Mouse (Mus musculus): ENCODE results near the gene Gm35549. TPM values are rescaled to one million over a fixed set of nuclear protein-coding genes. Genes with fewer than 3 reads are reported as not detected.

Gm35549 gene
- polyA plus RNA-seq (2014; fragmentation: Nextera tagmentation; extraction: Ambion mirVana), result not detected in 2 replicates

DNA sequence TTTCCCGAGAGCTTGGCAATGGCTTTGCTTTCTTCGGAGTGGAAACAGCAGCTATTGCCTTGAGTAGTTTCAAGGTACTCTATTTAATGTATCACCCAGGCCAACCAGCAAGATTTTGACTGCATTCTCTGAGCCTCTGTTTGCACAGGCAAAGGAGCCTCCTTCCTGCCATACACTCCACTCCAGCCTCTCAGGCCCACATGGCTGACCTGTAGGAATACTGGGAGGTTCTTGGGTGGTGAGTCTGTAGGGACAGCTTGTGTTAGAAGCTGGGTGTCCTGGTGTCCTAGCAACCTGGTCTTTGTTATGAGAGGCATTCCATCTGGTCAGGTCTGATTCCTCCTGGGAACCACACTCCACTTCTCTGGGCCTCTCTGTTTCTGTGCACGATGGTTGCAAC is at the start of gene Gm35549:
Gm35549 (minus strand) TSS at position 276 of the 400 bp plus-strand sequence.
- H3K4me1 ChIP-seq (ENCODE audit: control insufficient read depth, insufficient read depth, low read length), result no peaks in the 10 kb centered on the region
- H3K9ac ChIP-seq (ENCODE audit: low read length), result no peak within 1 kb of the TSS
- WGBS, result 81% methylated on average over 3 of the region's 3 CpGs
- H3K4me3 ChIP-seq (ENCODE audit: low read depth, low read length), result no peak within 1 kb of the TSS
- peaks cover 3% of the 10 kb centered on the region for H3K36me3 ChIP-seq (ENCODE audit: control insufficient read depth, insufficient read depth, low read length)
- H3K27me3 ChIP-seq (ENCODE audit: control insufficient read depth, insufficient read depth, low read length), result no peaks in the 10 kb centered on the region
- H3K4me2 ChIP-seq (ENCODE audit: low read depth, severe bottlenecking), result no peak within 1 kb of the TSS
- ATAC-seq (ENCODE audit: insufficient number of reproducible peaks, low FRiP score, low TSS enrichment, low read depth) (no peak), DNase-seq (ENCODE audit: low spot score) (no peak)
- H3K27ac ChIP-seq (replicated peaks; ENCODE audit: low read depth, low read length), result no peak within 1 kb of the TSS
- H3K9me3 ChIP-seq (ENCODE audit: control insufficient read depth, low read length), result no peaks in the 10 kb centered on the region; the same call in 1 of the 2 replicates

DNA sequence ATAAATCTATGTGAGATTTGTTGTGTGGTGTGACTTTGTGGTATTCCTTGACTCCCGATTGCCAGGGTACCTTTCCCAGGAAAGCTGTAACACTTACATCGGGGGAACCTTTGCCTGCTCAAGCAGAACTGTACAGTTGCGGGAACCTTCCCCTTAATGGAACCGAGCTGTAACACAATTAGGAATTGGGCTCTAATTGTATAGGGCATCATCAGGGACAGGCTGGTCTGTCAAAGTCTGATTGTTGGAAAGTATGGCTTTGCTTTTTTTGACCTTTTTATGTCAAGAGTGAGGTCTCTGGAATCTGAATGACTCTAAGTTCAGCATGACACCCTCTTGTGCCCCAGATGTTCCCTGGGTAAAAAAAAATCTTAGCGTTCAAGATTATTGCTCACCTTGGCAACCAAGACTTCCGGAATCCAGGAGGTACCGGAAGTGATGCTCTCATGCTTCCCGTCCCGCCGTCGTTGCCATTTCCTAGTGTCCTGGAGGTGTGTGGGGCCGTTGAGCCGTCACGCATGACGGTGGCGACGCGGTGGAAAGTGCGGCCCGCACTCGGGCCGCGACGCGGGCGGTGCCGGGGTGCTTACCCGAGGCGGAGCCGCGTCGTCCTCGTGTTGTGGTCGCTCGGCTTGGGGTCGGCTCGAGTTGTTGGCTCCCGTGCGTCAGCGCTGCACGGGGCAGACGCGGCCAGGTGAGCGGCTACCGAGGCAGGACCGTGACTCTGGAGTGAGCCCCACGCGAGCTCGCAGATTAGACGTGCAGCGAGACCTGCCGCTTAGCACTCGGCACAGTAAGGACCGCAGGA is 42.7 kb upstream of the Gm35549 start:
- Histone ChIP-seq H3K4me2 (ENCODE audit: low read depth, severe bottlenecking) (peak overlapping the region; percentile 83), H3K36me3 (ENCODE audit: control insufficient read depth, insufficient read depth, low read length) (no peaks in the 10 kb centered on the region), H3K9ac (ENCODE audit: low read length) (peak overlapping the region; percentile 81), H3K27me3 (ENCODE audit: control insufficient read depth, insufficient read depth, low read length) (no peaks in the 10 kb centered on the region), H3K4me1 (ENCODE audit: control insufficient read depth, insufficient read depth, low read length) (no peaks in the 10 kb centered on the region), H3K27ac (replicated peaks; ENCODE audit: low read depth, low read length) (no peak overlapping the region), H3K4me3 (ENCODE audit: low read depth, low read length) (peak overlapping the region; percentile 77), H3K9me3 (ENCODE audit: control insufficient read depth, low read length) (no peaks in the 10 kb centered on the region)
- 7% methylated on average over 54 of the region's 54 CpGs for whole genome bisulfite sequencing
- ATAC-seq (ENCODE audit: insufficient number of reproducible peaks, low FRiP score, low TSS enrichment, low read depth), result peak; percentile 80; the same call in 1 of the 2 replicates
- DNase-seq (ENCODE audit: low spot score), result peak; percentile 69

DNA sequence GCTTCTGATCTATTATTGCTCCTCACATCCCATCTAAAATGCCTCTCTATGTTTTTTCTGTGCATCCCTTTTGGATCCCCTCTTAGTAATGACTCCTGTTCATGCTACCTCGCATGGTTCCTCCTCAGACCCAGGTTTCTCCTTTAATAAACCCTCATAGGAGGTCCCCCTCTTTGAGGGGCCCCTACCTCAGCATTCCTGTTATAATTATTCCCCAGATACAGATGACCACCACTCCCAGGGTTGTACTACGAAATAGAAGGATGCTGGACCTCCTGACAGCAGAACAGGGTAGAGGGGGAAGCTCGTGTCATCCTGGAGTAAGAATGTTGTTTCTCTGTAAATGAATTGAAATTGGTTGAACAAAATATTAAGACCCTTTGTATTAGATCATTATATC is 41.5 kb upstream of the Gm35549 start, which contains the start of gene Zkscan7:
Zkscan7 (plus strand) TSS at position 301 of the 400 bp plus-strand sequence.
- ATAC-seq (ENCODE audit: insufficient number of reproducible peaks, low FRiP score, low TSS enrichment, low read depth) (no peak), DNase-seq (ENCODE audit: low spot score) (no peak)
- no peak within 1 kb of the TSS for H3K27ac ChIP-seq (replicated peaks; ENCODE audit: low read depth, low read length)
- no peaks in the 10 kb centered on the region for H3K4me1 ChIP-seq (ENCODE audit: control insufficient read depth, insufficient read depth, low read length)
- H3K36me3 ChIP-seq (ENCODE audit: control insufficient read depth, insufficient read depth, low read length), result no peaks in the 10 kb centered on the region
- H3K9ac ChIP-seq (ENCODE audit: low read length), result no peak within 1 kb of the TSS
- H3K4me2 ChIP-seq (ENCODE audit: low read depth, severe bottlenecking), result peak within 1 kb of the TSS; percentile 83
- 92% methylated on average over 3 of the region's 3 CpGs for WGBS
- no peaks in the 10 kb centered on the region for H3K9me3 ChIP-seq (ENCODE audit: control insufficient read depth, low read length)
- H3K4me3 ChIP-seq (ENCODE audit: low read depth, low read length), result peak within 1 kb of the TSS; percentile 77
- H3K27me3 ChIP-seq (ENCODE audit: control insufficient read depth, insufficient read depth, low read length), result no peaks in the 10 kb centered on the region

DNA sequence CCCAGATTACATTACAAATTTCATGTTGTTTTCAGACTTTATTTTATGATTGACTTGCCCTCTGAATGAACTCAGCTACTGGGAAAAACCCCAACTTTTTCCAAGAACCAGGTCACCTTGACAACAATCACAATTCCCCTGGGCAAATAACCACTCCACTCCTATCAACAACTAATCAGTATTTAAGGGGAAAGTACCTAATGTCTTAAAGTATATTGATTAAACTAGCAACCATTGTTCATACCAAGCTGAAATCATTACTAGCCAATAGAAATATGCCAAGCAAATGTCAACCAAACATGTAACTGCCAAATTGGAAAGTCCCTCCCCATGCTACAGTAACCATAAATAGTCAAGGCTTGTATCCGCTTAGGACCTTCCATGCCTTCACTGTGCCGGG is 31.3 kb upstream of the Gm35549 start:
- Histone ChIP-seq H3K4me2 (ENCODE audit: low read depth, severe bottlenecking) (no peak overlapping the region), H3K9ac (ENCODE audit: low read length) (no peak overlapping the region), H3K9me3 (ENCODE audit: control insufficient read depth, low read length) (no peaks in the 10 kb centered on the region), H3K27ac (replicated peaks; ENCODE audit: low read depth, low read length) (no peak overlapping the region), H3K4me3 (ENCODE audit: low read depth, low read length) (no peak overlapping the region), H3K4me1 (ENCODE audit: control insufficient read depth, insufficient read depth, low read length) (no peaks in the 10 kb centered on the region), H3K36me3 (ENCODE audit: control insufficient read depth, insufficient read depth, low read length) (no peaks in the 10 kb centered on the region), H3K27me3 (ENCODE audit: control insufficient read depth, insufficient read depth, low read length) (no peaks in the 10 kb centered on the region)
- ATAC-seq (ENCODE audit: insufficient number of reproducible peaks, low FRiP score, low TSS enrichment, low read depth) (no peak), DNase-seq (ENCODE audit: low spot score) (no peak)
- WGBS, result 90% methylated on average over 2 of the region's 2 CpGs

DNA sequence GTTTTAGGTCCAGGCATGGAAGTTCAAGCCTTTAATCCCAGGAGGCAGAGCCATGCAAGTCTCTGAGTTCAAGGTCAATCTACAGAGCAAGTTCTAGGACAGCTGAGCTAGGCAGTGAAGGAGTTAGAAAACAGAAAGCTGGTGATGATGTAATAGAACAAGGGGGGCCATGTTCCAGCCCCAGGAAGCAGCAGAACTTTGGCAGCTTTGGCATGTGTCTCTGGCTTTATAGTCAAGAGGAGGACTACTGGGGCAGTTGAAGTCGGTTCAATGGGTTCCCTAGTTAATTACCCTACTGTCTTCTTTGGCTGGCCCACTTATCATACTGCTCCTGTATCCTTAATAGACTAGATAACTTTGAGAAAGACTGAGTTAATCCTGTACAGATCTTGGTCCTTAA is 30.8 kb upstream of the Gm35549 start:
- no peaks in the 10 kb centered on the region for H3K27me3 ChIP-seq (ENCODE audit: control insufficient read depth, insufficient read depth, low read length)
- ATAC-seq (ENCODE audit: insufficient number of reproducible peaks, low FRiP score, low TSS enrichment, low read depth) (no peak), DNase-seq (ENCODE audit: low spot score) (no peak)
- H3K4me1 ChIP-seq (ENCODE audit: control insufficient read depth, insufficient read depth, low read length), result no peaks in the 10 kb centered on the region
- WGBS, result 81% methylated on average over 1 of the region's 1 CpGs
- no peak overlapping the region for H3K9ac ChIP-seq (ENCODE audit: low read length)
- H3K4me2 ChIP-seq (ENCODE audit: low read depth, severe bottlenecking), result no peak overlapping the region
- no peaks in the 10 kb centered on the region for H3K36me3 ChIP-seq (ENCODE audit: control insufficient read depth, insufficient read depth, low read length)
- H3K27ac ChIP-seq (replicated peaks; ENCODE audit: low read depth, low read length), result no peak overlapping the region
- H3K4me3 ChIP-seq (ENCODE audit: low read depth, low read length), result no peak overlapping the region
- no peaks in the 10 kb centered on the region for H3K9me3 ChIP-seq (ENCODE audit: control insufficient read depth, low read length)

DNA sequence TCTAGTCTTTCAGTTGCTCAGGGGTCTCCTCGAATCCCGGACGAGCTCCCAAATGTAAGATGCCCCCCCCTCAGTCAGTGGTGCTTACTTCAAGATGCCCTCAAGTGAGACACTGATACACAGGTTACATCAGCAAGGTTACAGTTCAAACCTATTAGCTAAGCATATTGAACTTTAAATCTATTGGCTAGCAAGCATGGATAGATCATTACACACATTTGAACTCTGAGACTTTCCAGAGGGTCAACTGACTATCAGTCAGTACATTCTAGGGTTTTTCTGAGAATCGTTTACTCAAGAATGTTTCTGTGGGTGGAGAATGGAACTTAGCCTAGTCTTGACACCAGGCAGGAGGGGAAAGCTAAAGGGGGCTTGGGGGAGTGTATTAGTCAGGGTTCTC is 28.8 kb upstream of the Gm35549 start:
- no peak overlapping the region for H3K27ac ChIP-seq (replicated peaks; ENCODE audit: low read depth, low read length)
- no peaks in the 10 kb centered on the region for H3K4me1 ChIP-seq (ENCODE audit: control insufficient read depth, insufficient read depth, low read length)
- no peaks in the 10 kb centered on the region for H3K27me3 ChIP-seq (ENCODE audit: control insufficient read depth, insufficient read depth, low read length)
- no peaks in the 10 kb centered on the region for H3K9me3 ChIP-seq (ENCODE audit: control insufficient read depth, low read length)
- H3K4me2 ChIP-seq (ENCODE audit: low read depth, severe bottlenecking), result no peak overlapping the region
- no peak for ATAC-seq (ENCODE audit: insufficient number of reproducible peaks, low FRiP score, low TSS enrichment, low read depth)
- 86% methylated on average over 4 of the region's 4 CpGs for WGBS
- DNase-seq (ENCODE audit: low spot score), result no peak
- H3K9ac ChIP-seq (ENCODE audit: low read length), result no peak overlapping the region
- no peaks in the 10 kb centered on the region for H3K36me3 ChIP-seq (ENCODE audit: control insufficient read depth, insufficient read depth, low read length)
- no peak overlapping the region for H3K4me3 ChIP-seq (ENCODE audit: low read depth, low read length)

DNA sequence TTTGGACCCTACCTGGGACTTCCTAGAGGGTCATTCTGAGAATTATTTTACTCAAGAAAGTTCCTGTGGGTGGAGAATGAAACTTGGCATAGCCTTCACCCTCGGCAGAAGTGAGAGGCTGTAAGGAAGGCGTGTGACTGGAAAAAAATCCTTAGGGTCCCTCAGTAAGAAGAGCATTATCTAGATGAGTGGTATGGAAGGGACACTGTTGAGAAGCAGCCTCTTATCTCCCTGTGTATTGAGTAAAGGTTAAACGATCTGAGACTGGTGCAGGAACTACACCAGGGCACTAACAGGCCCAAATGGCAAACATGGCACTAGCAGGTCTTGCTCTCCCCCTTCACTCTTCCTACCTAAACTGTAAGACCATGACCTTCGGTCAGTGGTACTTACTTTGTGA is 22.4 kb upstream of the Gm35549 start:
- DNase-seq (ENCODE audit: low spot score) (no peak), ATAC-seq (ENCODE audit: insufficient number of reproducible peaks, low FRiP score, low TSS enrichment, low read depth) (peak; percentile 3; the same call in 1 of the 2 replicates)
- Histone ChIP-seq H3K36me3 (ENCODE audit: control insufficient read depth, insufficient read depth, low read length) (peaks cover 11% of the 10 kb centered on the region), H3K4me2 (ENCODE audit: low read depth, severe bottlenecking) (no peak overlapping the region; the same call in 1 of the 2 replicates), H3K4me1 (ENCODE audit: control insufficient read depth, insufficient read depth, low read length) (peaks cover 4% of the 10 kb centered on the region; the same call in 1 of the 2 replicates), H3K27me3 (ENCODE audit: control insufficient read depth, insufficient read depth, low read length) (no peaks in the 10 kb centered on the region), H3K9ac (ENCODE audit: low read length) (peak overlapping the region; percentile 88; the same call in 1 of the 2 replicates), H3K9me3 (ENCODE audit: control insufficient read depth, low read length) (no peaks in the 10 kb centered on the region; the same call in 1 of the 2 replicates), H3K4me3 (ENCODE audit: low read depth, low read length) (peak overlapping the region; percentile 67), H3K27ac (replicated peaks; ENCODE audit: low read depth, low read length) (no peak overlapping the region)
- WGBS, result 93% methylated on average over 4 of the region's 4 CpGs

DNA sequence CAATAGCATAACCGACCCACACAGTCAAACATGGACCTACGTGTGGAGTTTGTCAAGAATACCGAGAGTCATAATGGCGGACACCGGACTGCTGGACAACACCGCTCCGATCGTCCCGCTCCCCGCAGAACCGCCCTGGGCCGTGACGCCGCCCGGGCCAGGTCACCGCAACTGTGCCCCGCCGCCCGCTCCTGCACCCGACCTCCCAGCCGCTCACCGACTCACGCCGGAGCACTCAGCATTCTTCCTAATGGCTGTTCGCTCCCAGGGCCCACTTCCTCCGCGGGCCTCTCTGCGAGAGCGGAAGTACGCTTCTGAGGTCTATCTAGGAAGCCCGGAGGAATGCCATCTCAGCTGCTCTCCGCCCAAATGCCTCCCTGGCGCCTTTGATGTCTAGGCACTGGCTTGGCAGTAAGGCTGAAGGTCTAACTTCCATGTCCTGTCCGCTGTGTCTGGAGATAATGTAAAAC is 21.9 kb upstream of the Gm35549 start, which contains the start of gene Zfp445:
Zfp445 (minus strand) TSS at position 310 of the 470 bp plus-strand sequence.
- H3K4me1 ChIP-seq (ENCODE audit: control insufficient read depth, insufficient read depth, low read length), result peaks cover 4% of the 10 kb centered on the region; the same call in 1 of the 2 replicates
- peaks cover 15% of the 10 kb centered on the region for H3K36me3 ChIP-seq (ENCODE audit: control insufficient read depth, insufficient read depth, low read length)
- peak within 1 kb of the TSS; percentile 88 for H3K9ac ChIP-seq (ENCODE audit: low read length)
- peak within 1 kb of the TSS; percentile 67 for H3K4me3 ChIP-seq (ENCODE audit: low read depth, low read length)
- H3K9me3 ChIP-seq (ENCODE audit: control insufficient read depth, low read length), result no peaks in the 10 kb centered on the region; the same call in 1 of the 2 replicates
- peak within 1 kb of the TSS; percentile 58 for H3K4me2 ChIP-seq (ENCODE audit: low read depth, severe bottlenecking)
- no peaks in the 10 kb centered on the region for H3K27me3 ChIP-seq (ENCODE audit: control insufficient read depth, insufficient read depth, low read length)
- under 1% methylated on average over 34 of the region's 34 CpGs for WGBS
- H3K27ac ChIP-seq (replicated peaks; ENCODE audit: low read depth, low read length), result no peak within 1 kb of the TSS
- ATAC-seq (ENCODE audit: insufficient number of reproducible peaks, low FRiP score, low TSS enrichment, low read depth) (peak; percentile 90), DNase-seq (ENCODE audit: low spot score) (peak; percentile 88)

All from limb, embryonic 11.5 days (tissue).